Mouse (Mus musculus) bone marrow, adult 2 months (tissue): ENCODE data around the gene Lrrtm4. TPM values are rescaled to one million over a fixed set of nuclear protein-coding genes. Genes with fewer than 3 reads are reported as not detected.

Experiments used
- H3K27ac ChIP-seq: fragments of 200-500 bp; 2 replicates; pipeline ENCODE4 v1.5.1; 2012; ENCODE audit warnings: low read depth, mild to moderate bottlenecking, control low read depth, inconsistent platforms, low read length; ENCODE audit not compliant: control insufficient read depth, poor library complexity, insufficient read depth
- H3K4me1 ChIP-seq: fragments of 200-500 bp; 2 replicates; pipeline ENCODE4 v1.6.1; 2011; ENCODE audit warnings: low read length; ENCODE audit not compliant: control insufficient read depth, insufficient read depth
- H3K4me3 ChIP-seq: fragments of 200-500 bp; replicated peaks from 2 replicates; pipeline ENCODE3; 2011; ENCODE audit warnings: mild to moderate bottlenecking, low read depth, low read length, control low read depth; ENCODE audit not compliant: control insufficient read depth
- CTCF ChIP-seq: fragments of 200-500 bp; IDR thresholded peaks from 2 replicates; pipeline ENCODE4 v1.5.1; 2011; ENCODE audit warnings: low read length, control low read depth; ENCODE audit not compliant: control insufficient read depth, insufficient read depth
- POLR2A ChIP-seq: fragments of 200-500 bp; IDR thresholded peaks from 2 replicates; pipeline ENCODE4 v1.6.1; 2011; ENCODE audit warnings: low read depth, mild to moderate bottlenecking, control low read depth, low read length, borderline replicate concordance; ENCODE audit not compliant: control insufficient read depth
- WGBS: fragments of 180-500 bp; shearing (Covaris S2); methylation state at CpG from one replicate; pipeline ENCODE4 v1.1.7; 2018; 5-methylcytosine and 5-hydroxymethylcytosine counted together
- polyA plus RNA-seq: library from polyadenylated mRNA; stranded (reverse); fragments of >200 nt; gene quantifications from 2 replicates; pipeline ENCODE4 v1.2.4, GENCODE M21; 2011; ENCODE audit warnings: low replicate concordance; ENCODE audit not compliant: missing spikeins, insufficient read depth, insufficient read length

Gene Lrrtm4
- not detected in 2 replicates for polyA plus RNA-seq

GRCm38 (mm10) chr6:80018765-80019164 lies at the start of gene Lrrtm4:
Gene Lrrtm4, plus strand, starts transcription at chr6:80018877.
- Histone ChIP-seq H3K27ac (no peak within 1 kb of the TSS), H3K4me3 (no peak within 1 kb of the TSS), H3K4me1 (no peaks in the 10 kb centered on the region)
- TF ChIP-seq POLR2A (no peak), CTCF (no peak)
- 18% methylated on average over 6 of the region's 6 CpGs for WGBS

- Histone ChIP-seq H3K4me3 (no peak overlapping the region), H3K27ac (no peak overlapping the region), H3K4me1 (no peaks in the 10 kb centered on the region)
- WGBS, result 6% methylated on average over 14 of the region's 14 CpGs
- TF ChIP-seq POLR2A (no peak), CTCF (no peak)
These were observed 648 bp downstream of the Lrrtm4 start for GRCm38 (mm10) chr6:80019189-80019860.

- Histone ChIP-seq H3K27ac (no peak overlapping the region), H3K4me1 (no peaks in the 10 kb centered on the region), H3K4me3 (no peak overlapping the region)
- TF ChIP-seq POLR2A, result no peak
- no peak for TF ChIP-seq CTCF
- 8% methylated on average over 10 of the region's 10 CpGs for WGBS
These were observed 1.2 kb downstream of the Lrrtm4 start for GRCm38 (mm10) chr6:80019861-80020230.

GRCm38 (mm10) chr6:80056849-80057248 lies 38.2 kb downstream of the Lrrtm4 start:
- TF ChIP-seq POLR2A (no peak), CTCF (no peak)
- Histone ChIP-seq H3K4me1 (no peaks in the 10 kb centered on the region), H3K4me3 (no peak overlapping the region), H3K27ac (no peak overlapping the region)

GRCm38 (mm10) chr6:80078001-80078400 lies 59.3 kb downstream of the Lrrtm4 start:
- Histone ChIP-seq H3K27ac (no peak overlapping the region), H3K4me1 (no peaks in the 10 kb centered on the region), H3K4me3 (no peak overlapping the region)
- WGBS, result 83% methylated on average over 2 of the region's 2 CpGs
- TF ChIP-seq POLR2A, result no peak
- no peak for TF ChIP-seq CTCF

GRCm38 (mm10) chr6:80079290-80079689 lies 60.6 kb downstream of the Lrrtm4 start:
- Histone ChIP-seq H3K4me3 (no peak overlapping the region), H3K4me1 (no peaks in the 10 kb centered on the region), H3K27ac (no peak overlapping the region)
- WGBS, result 74% methylated on average over 6 of the region's 6 CpGs
- no peak for TF ChIP-seq CTCF
- TF ChIP-seq POLR2A, result no peak

GRCm38 (mm10) chr6:80094909-80095308 lies 76.2 kb downstream of the Lrrtm4 start:
- 82% methylated on average over 4 of the region's 4 CpGs for WGBS

GRCm38 (mm10) chr6:80105343-80105742 lies 86.7 kb downstream of the Lrrtm4 start:
- TF ChIP-seq POLR2A, result no peak
- TF ChIP-seq CTCF, result no peak
- WGBS, result 82% methylated on average over 2 of the region's 2 CpGs
- no peaks in the 10 kb centered on the region for H3K4me1 ChIP-seq
- no peak overlapping the region for H3K4me3 ChIP-seq
- H3K27ac ChIP-seq, result no peak overlapping the region

More at GRCm38 (mm10) chr6:80094909-80095308, 76.2 kb downstream of the Lrrtm4 start:
- TF ChIP-seq POLR2A (no peak), CTCF (no peak)
- H3K4me3 ChIP-seq, result no peak overlapping the region
- no peaks in the 10 kb centered on the region for H3K4me1 ChIP-seq
- H3K27ac ChIP-seq, result no peak overlapping the region
